Mouse (Mus musculus) testis, adult 2 months (tissue): ENCODE results near the gene Klhl40. TPM values are rescaled to one million over a fixed set of nuclear protein-coding genes. Genes with fewer than 3 reads are reported as not detected.

Experiments
- H3K27ac ChIP-seq: fragments of 200-500 bp; 2 replicates; pipeline ENCODE4 v1.5.1; 2012; ENCODE audit warnings: low read depth, low read length; ENCODE audit not compliant: control insufficient read depth, insufficient read depth
- H3K27me3 ChIP-seq: fragments of 200-500 bp; 2 replicates; pipeline ENCODE4 v1.6.1; 2012; ENCODE audit warnings: mild to moderate bottlenecking, low read length, moderate library complexity; ENCODE audit not compliant: control insufficient read depth, insufficient read depth
- H3K36me3 ChIP-seq: fragments of 200-500 bp; 2 replicates; pipeline ENCODE4 v1.6.1; 2012; ENCODE audit warnings: mild to moderate bottlenecking, low read length; ENCODE audit not compliant: control insufficient read depth, insufficient read depth
- H3K4me1 ChIP-seq: fragments of 200-500 bp; 2 replicates; pipeline ENCODE4 v1.6.1; 2012; ENCODE audit warnings: low read length; ENCODE audit not compliant: control insufficient read depth, insufficient read depth
- H3K4me3 ChIP-seq: fragments of 200-500 bp; 2 replicates; pipeline ENCODE4 v1.5.1; 2012; ENCODE audit warnings: low read depth, mild to moderate bottlenecking, low read length, moderate library complexity, mixed read lengths; ENCODE audit not compliant: control insufficient read depth
- CTCF ChIP-seq: fragments of 200-500 bp; IDR thresholded peaks from 2 replicates; pipeline ENCODE4 v1.5.1; 2012; ENCODE audit warnings: low read depth, mild to moderate bottlenecking, inconsistent platforms, low read length, moderate library complexity; ENCODE audit not compliant: control insufficient read depth, insufficient read depth, insufficient replicate concordance
- POLR2A ChIP-seq: fragments of 200-500 bp; IDR thresholded peaks from 2 replicates; pipeline ENCODE4 v1.6.1; 2012; ENCODE audit warnings: low read depth, mild to moderate bottlenecking, inconsistent platforms, low read length, moderate library complexity; ENCODE audit not compliant: control insufficient read depth
- polyA plus RNA-seq: library from polyadenylated mRNA; depleted of rRNA; stranded (reverse); fragments of >200 nt; gene quantifications from 2 replicates; pipeline ENCODE4 v1.2.3, GENCODE M21; 2012

Gene Klhl40
- polyA plus RNA-seq, 1 experiment: 0.14 TPM

DNA sequence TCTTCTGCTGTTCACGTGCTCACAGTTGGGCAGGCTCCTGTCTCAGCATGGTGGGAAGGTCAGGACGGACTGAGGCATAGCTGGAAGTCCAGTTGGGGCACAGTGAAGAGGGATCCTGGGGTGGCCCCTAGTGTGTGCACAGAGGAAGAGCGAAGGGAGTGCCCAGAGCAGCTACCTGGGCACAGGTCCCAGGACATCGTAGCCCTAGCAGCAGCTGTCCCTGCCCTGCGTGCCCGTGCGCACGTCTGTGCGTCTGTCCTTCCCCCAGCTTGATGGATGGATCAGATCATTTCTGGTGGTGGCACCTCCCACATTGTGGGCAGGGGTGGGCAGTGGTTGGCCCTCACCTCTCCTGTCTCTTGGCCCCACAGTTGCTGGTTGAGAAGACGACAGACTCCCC lies 15.2 kb upstream of the Klhl40 start:
- H3K27ac ChIP-seq: no peak overlapping the region
- H3K27me3 ChIP-seq: no peaks in the 10 kb centered on the region
- no peak overlapping the region for H3K4me3 ChIP-seq
- no peaks in the 10 kb centered on the region for H3K36me3 ChIP-seq
- peaks cover 25% of the 10 kb centered on the region for H3K4me1 ChIP-seq
- no peak for TF ChIP-seq CTCF
- TF ChIP-seq POLR2A: no peak

DNA sequence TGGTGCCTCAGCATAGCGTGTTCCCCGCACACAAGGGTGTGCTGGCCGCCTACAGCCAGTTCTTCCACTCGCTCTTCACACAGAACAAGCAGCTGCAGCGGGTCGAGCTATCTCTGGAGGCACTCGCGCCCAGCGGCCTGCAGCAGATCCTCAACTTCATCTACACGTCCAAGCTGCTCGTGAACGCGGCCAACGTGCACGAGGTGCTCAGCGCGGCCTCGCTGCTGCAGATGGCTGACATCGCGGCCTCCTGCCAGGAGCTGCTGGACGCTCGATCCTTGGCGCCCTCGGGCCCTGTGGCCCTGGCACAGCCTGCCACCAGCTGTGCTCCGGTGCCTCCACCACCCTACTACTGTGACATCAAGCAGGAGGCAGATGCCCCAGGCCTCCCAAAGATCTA lies 14.6 kb upstream of the Klhl40 start:
- no peaks in the 10 kb centered on the region for H3K27me3 ChIP-seq
- TF ChIP-seq POLR2A (no peak), CTCF (no peak)

DNA sequence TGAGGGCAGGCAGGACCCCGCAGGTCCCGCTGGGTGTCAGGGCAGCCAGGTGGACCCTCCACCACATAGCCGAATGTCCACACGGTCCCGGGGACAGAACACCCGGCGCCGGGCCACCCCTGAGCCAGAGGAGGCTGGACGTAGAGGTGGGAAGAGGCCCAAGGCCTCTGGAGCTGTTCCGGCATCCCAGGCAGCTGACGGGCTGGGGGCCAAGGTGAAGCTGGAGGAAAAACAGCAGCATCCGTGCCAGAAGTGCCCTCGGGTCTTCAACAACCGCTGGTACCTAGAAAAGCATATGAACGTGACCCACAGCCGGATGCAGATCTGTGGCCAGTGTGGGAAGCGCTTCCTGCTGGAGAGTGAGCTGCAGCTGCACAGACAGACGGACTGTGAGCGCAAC lies 13.7 kb upstream of the Klhl40 start:
- no peak for TF ChIP-seq CTCF
- TF ChIP-seq POLR2A: no peak
- Histone ChIP-seq H3K27ac (no peak overlapping the region), H3K27me3 (no peaks in the 10 kb centered on the region), H3K36me3 (no peaks in the 10 kb centered on the region), H3K4me3 (no peak overlapping the region), H3K4me1 (peaks cover 18% of the 10 kb centered on the region)

More for the DNA sequence above, 14.6 kb upstream of the Klhl40 start:
- H3K27ac ChIP-seq: no peak overlapping the region
- no peaks in the 10 kb centered on the region for H3K36me3 ChIP-seq
- peaks cover 25% of the 10 kb centered on the region for H3K4me1 ChIP-seq
- H3K4me3 ChIP-seq: no peak overlapping the region

DNA sequence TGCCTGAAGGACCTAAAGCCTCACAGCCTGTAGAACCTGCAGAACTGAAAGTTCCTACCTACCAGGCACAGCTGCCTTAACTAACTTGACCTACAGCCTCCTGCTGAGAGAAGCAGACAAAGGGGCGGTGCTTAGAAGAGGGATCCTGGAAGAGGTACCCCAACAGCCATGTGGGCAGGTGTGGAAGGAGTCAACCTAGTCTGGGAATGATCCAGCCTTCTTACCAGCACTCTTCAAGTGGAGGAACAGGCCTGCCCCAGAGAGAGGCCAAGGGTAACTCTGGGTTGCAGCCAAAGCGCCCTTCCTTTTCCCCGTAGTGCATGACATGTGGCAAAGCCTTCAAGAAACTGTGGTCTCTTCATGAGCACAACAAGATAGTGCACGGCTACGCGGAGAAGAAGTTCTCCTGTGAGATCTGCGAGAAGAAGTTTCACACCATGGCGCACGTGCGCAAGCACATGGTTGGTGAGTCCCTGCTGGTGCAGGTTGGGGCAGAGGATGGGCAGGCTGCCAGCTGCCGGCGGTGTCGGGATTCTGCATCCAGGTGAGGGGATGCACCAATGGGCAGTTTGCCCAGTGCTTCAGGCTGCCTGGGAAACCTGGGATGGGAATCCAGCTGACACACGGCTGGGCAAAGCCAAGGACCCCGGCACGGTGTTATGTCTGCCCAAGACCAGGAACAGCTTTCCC lies 12.1 kb upstream of the Klhl40 start:
- Histone ChIP-seq H3K27ac (no peak overlapping the region), H3K4me3 (no peak overlapping the region), H3K4me1 (peaks cover 5% of the 10 kb centered on the region; the same call in 1 of the 2 replicates), H3K36me3 (no peaks in the 10 kb centered on the region), H3K27me3 (no peaks in the 10 kb centered on the region)
- no peak for TF ChIP-seq POLR2A

DNA sequence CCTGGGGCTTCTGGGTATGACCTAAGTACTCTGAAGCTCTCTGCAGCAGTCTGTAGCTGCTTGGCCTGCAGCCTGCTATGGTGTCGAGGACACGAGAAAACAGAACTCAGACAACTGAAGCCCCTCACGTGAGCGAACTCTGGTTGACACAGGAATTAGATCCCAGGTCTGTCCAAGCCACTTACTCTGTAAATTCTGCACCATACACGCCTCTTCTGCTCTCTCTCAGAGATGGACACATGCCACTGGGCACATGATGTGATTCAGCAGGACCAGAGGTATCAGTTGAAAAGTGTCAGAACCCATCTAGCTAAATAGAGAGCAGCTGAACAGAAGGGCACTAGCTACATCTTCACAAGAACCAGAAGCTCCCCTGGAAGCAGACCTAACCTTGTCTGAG lies 5.0 kb upstream of the Klhl40 start:
- Histone ChIP-seq H3K4me1 (peaks cover under 1% of the 10 kb centered on the region; the same call in 1 of the 2 replicates), H3K36me3 (no peaks in the 10 kb centered on the region), H3K27ac (no peak overlapping the region), H3K4me3 (no peak overlapping the region), H3K27me3 (no peaks in the 10 kb centered on the region)
- TF ChIP-seq CTCF (no peak), POLR2A (no peak)

DNA sequence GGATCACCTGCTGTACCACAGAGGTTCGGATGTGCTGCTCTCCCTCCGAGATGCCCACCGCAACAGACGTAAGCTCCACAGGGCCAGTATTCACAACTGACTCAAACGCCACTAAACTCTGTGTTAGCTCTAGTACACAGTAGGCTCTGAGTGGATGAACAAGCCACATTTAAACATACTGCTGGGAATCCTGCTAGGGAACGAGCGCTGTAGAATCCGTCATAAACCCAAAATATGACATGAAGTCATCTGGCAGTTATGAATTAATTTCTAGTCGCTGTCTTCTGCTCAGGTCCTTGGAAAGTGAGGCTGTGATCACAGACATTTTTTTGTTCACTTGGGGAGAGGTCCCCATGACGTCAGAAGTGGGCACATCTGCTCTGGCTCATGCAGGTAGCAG lies 1.5 kb upstream of the Klhl40 start:
- H3K27ac ChIP-seq: no peak overlapping the region
- no peaks in the 10 kb centered on the region for H3K36me3 ChIP-seq
- peaks cover 10% of the 10 kb centered on the region; the same call in 1 of the 2 replicates for H3K4me1 ChIP-seq
- no peak overlapping the region for H3K4me3 ChIP-seq
- TF ChIP-seq POLR2A (no peak), CTCF (no peak)
- no peaks in the 10 kb centered on the region for H3K27me3 ChIP-seq

DNA sequence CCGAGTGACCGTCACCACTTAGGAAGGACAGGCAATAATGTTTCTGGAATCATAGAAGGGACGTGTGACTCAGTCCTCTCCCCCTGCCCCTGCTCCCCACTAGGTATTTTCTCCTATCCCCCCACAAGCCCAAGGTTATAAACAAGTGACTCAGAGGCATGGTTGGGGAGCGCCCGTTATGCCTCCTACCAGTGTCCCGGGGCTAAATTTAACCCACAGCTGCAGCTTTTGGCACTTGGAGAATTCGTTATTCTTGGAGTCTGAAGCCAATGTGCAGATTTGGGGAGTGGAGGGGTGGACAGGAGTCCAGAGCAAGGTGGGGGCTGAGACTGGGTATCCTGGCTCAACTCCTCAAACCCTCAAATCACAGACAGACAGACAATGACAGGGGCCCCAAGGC lies 896 bp upstream of the Klhl40 start:
- H3K4me3 ChIP-seq: no peak overlapping the region
- no peaks in the 10 kb centered on the region for H3K27me3 ChIP-seq
- H3K36me3 ChIP-seq: no peaks in the 10 kb centered on the region
- H3K27ac ChIP-seq: no peak overlapping the region
- H3K4me1 ChIP-seq: peaks cover 10% of the 10 kb centered on the region; the same call in 1 of the 2 replicates
- no peak for TF ChIP-seq POLR2A
- TF ChIP-seq CTCF: no peak
